Mouse (Mus musculus): Measurements from ENCODE around the gene Dab2ip. TPM values are rescaled to one million over a fixed set of nuclear protein-coding genes. Genes with fewer than 3 reads are reported as not detected.

Gene Dab2ip
- total and polyA plus RNA-seq, 3 experiments: 4.0 to 9.9 TPM; not detected in 1

- no peaks in the 10 kb centered on the region for H3K9me3 ChIP-seq (replicated peaks; ENCODE audit: insufficient read depth, low read length)
- no peaks in the 10 kb centered on the region for H3K36me3 ChIP-seq (ENCODE audit: control insufficient read depth in 1 of 2, insufficient read depth in 2 of 2, low read length in 2 of 2)
- H3K27me3 ChIP-seq (ENCODE audit: control insufficient read depth in 1 of 2, insufficient read depth in 2 of 2, low read length in 2 of 2): peaks cover 2 to 3% of the 10 kb centered on the region in 2 experiments; a peak in 3 of 4 replicates
- H3K27ac ChIP-seq (ENCODE audit: control insufficient read depth, low read depth, low read length): no peak overlapping the region
- no peak overlapping the region for H3K4me3 ChIP-seq (ENCODE audit: control insufficient read depth in 1 of 2, insufficient read depth in 1 of 2, low read depth in 2 of 2, low read length in 2 of 2)
- H3K79me2 ChIP-seq (ENCODE audit: control insufficient read depth, insufficient read depth, low read length, poor library complexity): no peaks in the 10 kb centered on the region
- TF ChIP-seq CHD2 (IDR thresholded peaks at IDR 0.05; ENCODE audit: low read length): no peak
- TF ChIP-seq TCF12 (IDR thresholded peaks at IDR 0.05; ENCODE audit: low read depth, low read length): no peak
- TF ChIP-seq POLR2AphosphoS5 (IDR thresholded peaks at IDR 0.05; ENCODE audit: borderline replicate concordance, low read depth, low read length): no peak
- no peak for TF ChIP-seq HCFC1 (IDR thresholded peaks at IDR 0.05; ENCODE audit: low read depth, low read length)
- no peak for TF ChIP-seq BHLHE40 (IDR thresholded peaks at IDR 0.05; ENCODE audit: borderline replicate concordance, low read depth, low read length)
- no peak for TF ChIP-seq JUND (IDR thresholded peaks at IDR 0.05; ENCODE audit: low read depth, low read length)
- TF ChIP-seq MYC (IDR thresholded peaks at IDR 0.05; ENCODE audit: low read depth, low read length): no peak
- TF ChIP-seq KAT2A (conservative IDR thresholded peaks at IDR 0.05; ENCODE audit: low read depth, low read length): no peak
- TF ChIP-seq ZNF384 (IDR thresholded peaks at IDR 0.05; ENCODE audit: low read depth, low read length): no peak
- DNase-seq (ENCODE audit: low read depth, low spot score): no peak
- no peaks in the 10 kb centered on the region for H3K4me1 ChIP-seq (ENCODE audit: control insufficient read depth in 1 of 2, insufficient read depth in 2 of 2, low read length in 2 of 2)
- H3K9ac ChIP-seq (ENCODE audit: control insufficient read depth, low read depth, low read length, poor library complexity, severe bottlenecking): no peak overlapping the region
These were observed 25.3 kb downstream of the Dab2ip start for GRCm38 (mm10) chr2:35583406-35583805.

- DNase-seq (ENCODE audit: low read depth, low spot score): no peak
- H3K27ac ChIP-seq (ENCODE audit: control insufficient read depth, low read depth, low read length): no peak overlapping the region
- no peaks in the 10 kb centered on the region for H3K36me3 ChIP-seq (ENCODE audit: control insufficient read depth in 1 of 2, insufficient read depth in 2 of 2, low read length in 2 of 2)
- peaks cover 2 to 3% of the 10 kb centered on the region in 2 experiments; a peak in 3 of 4 replicates for H3K27me3 ChIP-seq (ENCODE audit: control insufficient read depth in 1 of 2, insufficient read depth in 2 of 2, low read length in 2 of 2)
- H3K4me1 ChIP-seq (ENCODE audit: control insufficient read depth in 1 of 2, insufficient read depth in 2 of 2, low read length in 2 of 2): no peaks in the 10 kb centered on the region
- no peak overlapping the region for H3K9ac ChIP-seq (ENCODE audit: control insufficient read depth, low read depth, low read length, poor library complexity, severe bottlenecking)
- no peaks in the 10 kb centered on the region for H3K79me2 ChIP-seq (ENCODE audit: control insufficient read depth, insufficient read depth, low read length, poor library complexity)
- TF ChIP-seq CTCF (IDR thresholded peaks at IDR 0.05 in 2 of 3, conservative IDR thresholded peaks at IDR 0.05 in 1 of 3; ENCODE audit: control insufficient read depth in 1 of 3, insufficient read depth in 1 of 3, low read depth in 2 of 3, low read length in 3 of 3, poor library complexity in 1 of 3, severe bottlenecking in 1 of 3) (no peak), MEF2A (IDR thresholded peaks at IDR 0.05; ENCODE audit: extremely low read depth, insufficient replicate concordance, low read depth, low read length, poor library complexity, severe bottlenecking) (no peak), TAL1 (IDR thresholded peaks at IDR 0.05; ENCODE audit: low read length) (no peak), MXI1 (IDR thresholded peaks at IDR 0.05; ENCODE audit: low read depth, low read length) (no peak), NRF1 (IDR thresholded peaks at IDR 0.05; ENCODE audit: insufficient read depth, low read depth, low read length, poor library complexity, severe bottlenecking) (no peak), RAD21 (IDR thresholded peaks at IDR 0.05; ENCODE audit: low read depth, low read length) (no peak), USF1 (IDR thresholded peaks at IDR 0.05; ENCODE audit: low read depth, low read length) (no peak), NELFE (IDR thresholded peaks at IDR 0.05; ENCODE audit: low read depth, low read length) (no peak), CHD2 (IDR thresholded peaks at IDR 0.05; ENCODE audit: low read length) (no peak), JUND (IDR thresholded peaks at IDR 0.05; ENCODE audit: low read depth, low read length) (no peak), ZC3H11A (IDR thresholded peaks at IDR 0.05; ENCODE audit: low read depth, low read length) (no peak), BHLHE40 (IDR thresholded peaks at IDR 0.05; ENCODE audit: borderline replicate concordance, low read depth, low read length) (no peak), MAX (IDR thresholded peaks at IDR 0.05; ENCODE audit: low read length) (no peak), POLR2A (IDR thresholded peaks at IDR 0.05; ENCODE audit: control insufficient read depth in 1 of 2, insufficient read depth in 1 of 2, low read depth in 1 of 2, low read length in 2 of 2, poor library complexity in 1 of 2) (no peak), GABPA (IDR thresholded peaks at IDR 0.05; ENCODE audit: low read depth, low read length) (no peak), ZMIZ1 (IDR thresholded peaks at IDR 0.05; ENCODE audit: low read depth, low read length) (no peak), ZKSCAN1 (IDR thresholded peaks at IDR 0.05; ENCODE audit: low read depth, low read length) (no peak), ELF1 (IDR thresholded peaks at IDR 0.05; ENCODE audit: low read depth, low read length) (no peak), MYC (IDR thresholded peaks at IDR 0.05; ENCODE audit: low read depth, low read length) (no peak)
- no peak overlapping the region for H3K4me3 ChIP-seq (ENCODE audit: control insufficient read depth in 1 of 2, insufficient read depth in 1 of 2, low read depth in 2 of 2, low read length in 2 of 2)
- H3K9me3 ChIP-seq (replicated peaks; ENCODE audit: insufficient read depth, low read length): no peaks in the 10 kb centered on the region
These were observed 25.9 kb downstream of the Dab2ip start for GRCm38 (mm10) chr2:35584011-35584410.
